Mouse (Mus musculus): Measurements from ENCODE around the gene Hmgb3. TPM values are rescaled to one million over a fixed set of nuclear protein-coding genes. Genes with fewer than 3 reads are reported as not detected.
"Not testable (repeated sequence)": the region's sequence is repeated elsewhere in the genome, so short reads cannot be mapped to it uniquely, and the experiment has no call there.

The Hmgb3 gene
- total RNA-seq (2021), result 10 to 100 TPM in 1 of 2 experiments, 1 to 10 TPM in 1; 9.8 to 10.5 TPM
- long read RNA-seq, experiment 1, transcript Hmgb3-204 (5 exons, 1,743 nt), result major isoform, 11 of 19 reads
- long read RNA-seq, experiment 1, transcript Hmgb3-202 (5 exons, 1,571 nt), result minor isoform, 5 of 19 reads
- long read RNA-seq, experiment 1, partial matches to known transcripts, result 1 of 19 reads
- long read RNA-seq, experiment 1, other reads (novel, unspliced or antisense), result 2 of 19 reads
- long read RNA-seq, experiment 2, transcript Hmgb3-202 (5 exons, 1,571 nt), result major isoform, 11 of 24 reads
- long read RNA-seq, experiment 2, transcript Hmgb3-204 (5 exons, 1,743 nt), result minor isoform, 8 of 24 reads
- long read RNA-seq, experiment 2, partial matches to known transcripts, result 0 of 24 reads
- long read RNA-seq, experiment 2, other reads (novel, unspliced or antisense), result 4 of 24 reads

DNA sequence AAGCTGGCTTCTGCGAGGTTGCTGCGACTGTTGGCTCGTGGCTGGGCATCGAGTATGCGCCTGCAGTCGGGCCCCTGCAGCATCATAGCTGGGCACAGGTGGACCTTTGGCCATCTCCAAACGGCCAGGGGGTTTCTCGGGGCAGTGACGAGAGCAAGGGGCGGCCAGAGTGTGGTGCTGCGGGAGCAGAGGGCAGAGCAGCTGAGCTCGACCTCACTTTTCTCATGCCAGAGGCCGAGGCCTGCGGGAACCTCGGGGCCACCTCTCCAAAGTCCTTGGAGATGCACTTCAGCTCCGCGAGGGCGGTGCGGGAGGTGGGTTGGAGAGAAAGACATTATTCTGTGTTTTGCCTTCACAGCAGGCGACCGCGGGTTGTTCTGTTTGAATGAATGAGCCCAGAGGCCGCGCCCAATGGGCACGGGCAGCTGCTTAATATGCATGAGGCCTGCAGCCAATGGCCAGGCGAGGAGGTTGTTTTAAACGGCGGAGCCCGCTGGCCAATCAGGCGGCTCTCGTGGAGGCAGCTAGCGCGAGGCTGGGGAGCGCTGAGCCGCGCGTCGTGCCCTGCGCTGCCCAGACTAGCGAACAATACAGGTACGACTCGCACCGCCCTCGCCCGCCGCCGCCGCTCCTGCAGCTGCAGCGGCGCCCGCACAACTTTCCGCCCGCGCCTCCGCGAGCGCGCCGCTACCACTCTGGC lies at the start of gene Hmgb3:
Hmgb3 (plus strand) TSS at position 504 of the 700 bp plus-strand sequence.
- DNase-seq, result peak; percentile 52 to 66
- intact Hi-C loops (cut with DNase I), result no loop called here

DNA sequence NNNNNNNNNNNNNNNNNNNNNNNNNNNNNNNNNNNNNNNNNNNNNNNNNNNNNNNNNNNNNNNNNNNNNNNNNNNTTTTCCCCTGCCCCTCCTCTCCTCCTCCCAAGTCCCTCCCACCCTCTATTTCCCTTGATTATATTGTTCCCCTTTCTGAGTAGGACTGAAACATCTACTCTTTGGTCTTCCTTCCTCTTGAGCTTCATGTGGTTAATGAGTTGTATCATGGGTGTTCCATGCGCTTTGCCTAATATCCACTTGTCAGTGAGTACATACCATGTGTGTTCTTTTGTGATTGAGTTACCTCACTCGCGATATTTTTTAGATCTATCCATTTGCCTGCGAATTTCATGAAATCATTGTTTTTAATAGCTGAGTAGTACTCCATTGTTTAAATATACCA lies 49.1 kb upstream of the Hmgb3 start:
- intact Hi-C loops (cut with DNase I); DNase-seq: not testable (repeated sequence)

DNA sequence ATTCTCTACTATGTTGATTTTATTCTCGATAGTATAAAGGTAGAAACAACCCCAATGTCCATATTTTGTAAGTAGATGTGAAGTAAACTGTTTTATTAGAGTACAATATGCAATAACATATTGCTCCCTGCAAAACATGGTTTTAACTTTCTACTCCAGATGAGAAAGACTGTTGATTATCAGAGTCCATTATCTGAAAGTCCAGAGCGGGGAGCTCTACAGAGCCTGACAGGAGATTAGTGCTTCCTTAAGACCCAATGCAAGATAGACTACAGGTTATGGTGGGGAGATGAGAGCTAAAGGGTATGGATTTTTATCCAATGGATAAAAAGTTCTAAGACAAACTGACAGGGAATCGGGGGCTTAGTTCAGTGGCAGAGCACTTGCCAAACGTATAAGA lies 36.5 kb upstream of the Hmgb3 start:
- intact Hi-C loops (cut with DNase I), result no loop called here
- DNase-seq, result no peak

DNA sequence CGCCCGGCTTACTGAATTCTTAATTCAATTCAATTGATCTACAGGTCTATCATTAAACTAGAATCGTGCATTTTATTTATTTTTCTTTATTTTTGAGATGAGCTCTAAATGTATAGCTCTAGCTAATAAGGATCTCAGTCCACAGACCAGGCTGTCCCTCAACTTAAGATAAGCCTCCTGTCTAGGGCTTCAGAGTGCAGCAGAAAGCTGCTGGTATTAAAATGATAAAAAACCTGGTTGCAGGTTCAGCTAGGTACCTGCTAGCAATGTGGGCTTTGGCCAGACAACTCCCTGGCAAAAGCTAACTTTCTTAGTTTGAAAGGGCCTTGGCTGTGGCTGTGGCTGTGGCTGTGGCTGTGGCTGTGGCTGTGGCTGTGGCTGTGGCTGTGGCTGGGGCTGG lies 32.8 kb upstream of the Hmgb3 start:
- intact Hi-C loops (cut with DNase I), result no loop called here
- no peak for DNase-seq

DNA sequence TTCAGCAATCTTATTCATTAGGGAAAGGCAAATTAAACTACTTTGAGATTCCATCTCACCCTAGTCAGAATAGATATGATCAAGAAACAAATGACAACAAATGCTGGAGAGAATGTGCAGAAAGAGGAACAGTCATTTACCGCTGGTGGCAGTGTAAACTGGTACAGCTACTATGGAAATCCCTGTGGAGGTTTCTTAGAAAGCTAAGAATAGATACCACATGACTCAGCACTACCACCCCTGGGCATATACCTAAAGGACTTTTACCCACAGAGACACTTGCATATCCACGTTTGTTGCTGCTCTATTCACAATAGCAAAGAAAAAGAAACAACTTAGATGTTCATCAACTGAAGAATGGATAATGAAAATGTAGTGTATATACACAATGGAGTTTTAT lies 31.4 kb upstream of the Hmgb3 start:
- intact Hi-C loops (cut with DNase I), result no loop called here
- no peak for DNase-seq

DNA sequence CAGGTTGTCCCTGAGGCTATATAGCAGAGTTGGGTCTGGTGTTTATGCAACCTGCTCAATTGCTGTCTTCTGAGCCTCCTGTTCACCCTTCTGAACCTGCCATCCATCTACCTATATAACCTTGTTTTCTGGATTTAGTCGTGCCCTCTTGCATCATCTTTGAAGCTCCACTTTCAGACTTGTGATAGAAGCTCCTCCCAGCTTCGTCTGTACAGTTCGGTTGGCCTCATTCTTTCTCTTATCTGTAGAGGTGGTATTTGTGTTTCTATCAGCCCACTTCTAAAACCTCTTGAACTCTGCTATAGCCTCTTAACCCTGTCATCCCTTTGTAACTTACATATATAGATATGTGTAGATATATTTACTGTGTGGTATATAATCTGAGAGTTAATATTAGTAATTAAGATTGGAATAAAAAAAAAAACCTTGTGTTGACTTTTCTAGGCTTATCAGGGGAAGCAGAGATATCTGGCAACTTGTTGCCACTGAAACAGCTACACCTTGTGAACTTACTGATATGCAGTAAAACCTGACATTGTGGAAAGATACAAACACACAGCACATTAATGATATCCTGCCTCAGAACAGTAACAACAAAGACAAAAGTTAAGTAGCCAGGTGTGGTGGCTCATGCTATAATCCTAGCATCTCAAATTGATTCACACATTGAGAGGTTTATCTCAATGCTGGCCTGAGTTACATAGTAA lies 30.0 kb upstream of the Hmgb3 start:
- DNase-seq, result no peak
- intact Hi-C loops (cut with DNase I), result no loop called here

DNA sequence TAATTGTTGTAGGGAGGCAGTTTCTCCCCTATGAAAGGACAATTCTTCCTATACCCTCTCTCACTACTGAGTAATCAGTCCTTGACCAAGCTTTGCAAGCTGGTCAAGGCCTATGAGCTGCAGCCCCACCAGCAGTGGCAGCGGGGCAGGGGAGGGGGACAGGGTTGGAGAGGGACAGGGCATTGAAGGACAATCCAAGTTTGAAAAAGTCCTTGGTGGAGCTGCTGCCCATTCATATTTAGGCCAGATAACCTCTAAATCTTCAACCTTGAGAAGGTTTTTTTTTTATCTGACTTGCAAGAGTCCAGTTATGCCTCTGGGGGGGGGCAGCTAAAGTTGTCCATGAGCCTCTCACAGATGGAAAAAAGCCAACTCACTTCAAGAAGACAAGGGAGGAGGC lies 28.3 kb upstream of the Hmgb3 start:
- DNase-seq, result no peak
- intact Hi-C loops (cut with DNase I), result no loop called here

DNA sequence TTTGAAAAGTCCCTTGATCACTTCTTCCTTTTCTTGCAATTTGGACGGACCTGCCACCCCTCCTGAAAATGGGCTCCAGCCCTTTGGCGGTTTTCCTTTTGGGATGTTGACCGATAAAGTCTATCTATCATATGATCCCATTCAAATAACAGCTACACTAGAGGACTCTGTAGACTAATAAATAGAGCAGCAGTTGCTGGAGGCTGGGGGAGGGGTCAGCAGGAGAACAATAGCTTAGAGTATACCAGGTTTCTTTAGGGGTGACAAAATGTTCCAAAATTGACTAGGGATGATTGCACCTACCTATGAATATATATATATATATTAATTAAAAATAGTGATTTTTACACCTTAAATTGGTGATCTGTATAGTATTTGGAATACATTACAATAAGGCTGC lies 27.6 kb upstream of the Hmgb3 start:
- intact Hi-C loops (cut with DNase I), result no loop called here
- no peak for DNase-seq

DNA sequence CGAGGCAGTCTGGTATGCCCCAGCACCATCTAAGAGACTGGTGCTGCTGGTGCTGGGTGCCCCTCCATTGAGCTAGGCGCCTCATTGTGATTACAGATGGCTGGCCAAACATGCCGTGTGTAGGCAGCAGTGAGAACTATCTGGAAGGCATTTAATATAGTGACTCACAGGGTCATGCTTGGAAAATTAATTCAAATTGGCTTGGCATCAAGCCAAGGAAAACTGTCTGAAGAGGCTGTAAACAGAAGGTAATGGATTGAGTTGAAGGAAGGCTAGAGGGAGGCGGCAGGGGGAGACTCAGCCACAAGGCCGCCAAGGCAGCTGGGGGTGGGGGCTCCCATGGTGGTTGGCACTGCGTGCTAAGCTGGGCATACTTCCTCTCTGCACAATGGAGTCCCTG lies 27.1 kb upstream of the Hmgb3 start:
- intact Hi-C loops (cut with DNase I), result no loop called here
- DNase-seq, result no peak

DNA sequence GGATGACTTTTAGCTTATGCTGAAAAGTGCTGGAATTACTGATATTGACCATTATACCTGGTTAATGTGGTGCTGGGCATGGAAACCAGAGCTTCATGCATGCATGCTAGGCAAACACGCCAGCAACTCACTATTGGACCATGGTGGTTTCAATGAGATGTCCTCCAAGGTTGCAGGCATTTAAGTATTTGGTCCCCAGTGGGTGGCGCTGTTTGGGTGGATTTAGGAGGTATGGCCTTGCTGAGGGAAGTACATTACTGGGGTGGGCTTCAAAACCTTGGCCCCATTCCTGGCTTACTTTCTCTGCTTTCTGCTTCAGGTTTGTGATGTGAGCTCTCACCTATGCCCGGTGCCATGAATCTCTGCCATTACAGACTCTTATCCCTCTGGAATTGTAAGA lies 23.1 kb upstream of the Hmgb3 start:
- DNase-seq, result no peak
- intact Hi-C loops (cut with DNase I), result no loop called here

DNA sequence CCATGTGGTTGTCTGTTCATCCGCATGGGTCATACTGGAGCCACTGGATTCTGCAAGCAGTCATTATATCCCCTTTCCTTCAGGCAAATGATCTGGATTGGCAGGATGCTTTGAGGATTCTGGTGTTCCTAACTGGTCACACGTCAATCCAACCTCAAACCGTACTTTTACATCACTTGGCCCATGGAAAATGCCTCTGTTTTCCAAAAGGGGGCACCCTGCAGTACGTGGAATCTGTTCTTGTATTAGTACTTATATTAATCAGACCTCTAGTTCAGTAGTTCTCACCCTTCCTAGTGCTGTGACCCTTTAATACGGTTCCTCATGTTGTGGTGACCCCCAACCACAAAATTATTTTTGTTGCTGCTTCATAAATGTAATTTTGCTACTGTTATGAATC lies 21.6 kb upstream of the Hmgb3 start:
- intact Hi-C loops (cut with DNase I), result no loop called here
- DNase-seq, result no peak

DNA sequence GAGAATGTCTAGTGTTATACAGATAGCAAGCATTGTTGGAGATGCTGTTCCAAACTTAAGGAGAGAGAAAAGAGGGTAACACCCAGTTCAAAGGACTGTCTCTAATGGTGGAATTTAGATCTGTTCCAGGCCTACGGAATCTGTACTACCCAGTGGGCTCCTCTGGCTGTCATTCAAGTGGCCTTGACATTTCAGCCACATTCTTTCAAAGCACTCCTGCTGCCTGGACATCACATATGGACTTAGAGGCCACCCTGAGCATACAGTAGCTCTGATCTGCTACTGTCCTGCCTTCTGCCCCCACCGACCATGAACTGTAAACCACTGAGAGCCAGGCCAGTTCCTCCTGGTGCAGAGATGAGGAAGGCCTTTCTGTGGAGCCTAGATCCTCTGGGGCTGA lies 17.9 kb upstream of the Hmgb3 start:
- intact Hi-C loops (cut with DNase I), result no loop called here
- DNase-seq, result no peak

DNA sequence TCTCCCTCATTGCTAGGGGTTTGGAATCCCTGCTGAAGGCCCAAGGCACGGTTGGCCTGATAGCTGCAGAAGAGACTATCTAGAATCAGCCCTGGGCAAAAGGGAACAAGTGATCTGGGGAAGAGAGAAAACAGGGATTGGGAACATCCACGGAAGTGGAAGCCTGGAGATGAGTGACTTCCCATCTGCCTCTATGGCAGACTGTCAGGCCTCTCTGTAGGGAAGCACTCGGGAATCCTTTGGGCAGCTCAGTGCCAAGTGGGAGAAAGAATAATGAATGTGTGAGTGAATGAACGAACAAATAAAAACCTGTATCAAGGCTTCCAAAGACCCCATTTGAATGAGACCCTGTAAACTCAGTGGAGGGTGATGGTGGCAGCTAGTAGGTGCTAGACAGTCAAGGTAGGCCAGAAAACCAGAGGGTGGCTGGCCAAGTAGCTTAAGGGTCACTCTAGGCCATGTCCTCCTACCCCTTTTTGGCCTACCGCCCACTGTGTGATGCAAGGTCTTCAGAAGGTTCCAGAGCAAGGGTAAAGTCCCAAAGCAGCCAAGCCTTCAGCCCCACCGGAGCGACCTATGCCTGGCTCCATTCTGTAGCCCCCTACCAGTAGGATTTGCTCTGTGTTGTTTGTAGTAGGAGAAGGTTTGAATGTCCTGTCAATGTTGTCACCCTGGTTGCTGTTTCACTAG lies 14.8 kb upstream of the Hmgb3 start:
- intact Hi-C loops (cut with DNase I), result no loop called here
- DNase-seq, result no peak

DNA sequence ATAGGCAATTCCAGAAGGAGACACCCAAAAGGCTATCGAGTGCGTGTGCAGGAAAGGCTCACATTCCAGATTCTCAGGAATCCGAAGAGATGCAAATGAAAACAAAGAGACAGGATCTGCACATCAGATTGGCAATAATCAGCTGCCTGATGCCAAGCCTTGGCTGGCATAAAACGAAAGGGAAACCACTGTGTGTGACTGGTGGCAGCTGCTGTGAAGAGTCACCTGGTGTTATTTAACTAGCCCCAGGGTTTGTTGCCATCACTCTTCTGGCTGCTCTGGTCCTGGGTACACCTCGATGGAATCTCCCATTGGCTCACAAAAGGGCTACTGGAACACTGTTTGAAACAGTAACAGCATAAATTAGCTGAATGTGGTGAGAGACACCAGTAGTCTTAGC lies 11.0 kb upstream of the Hmgb3 start:
- intact Hi-C loops (cut with DNase I), result no loop called here

DNA sequence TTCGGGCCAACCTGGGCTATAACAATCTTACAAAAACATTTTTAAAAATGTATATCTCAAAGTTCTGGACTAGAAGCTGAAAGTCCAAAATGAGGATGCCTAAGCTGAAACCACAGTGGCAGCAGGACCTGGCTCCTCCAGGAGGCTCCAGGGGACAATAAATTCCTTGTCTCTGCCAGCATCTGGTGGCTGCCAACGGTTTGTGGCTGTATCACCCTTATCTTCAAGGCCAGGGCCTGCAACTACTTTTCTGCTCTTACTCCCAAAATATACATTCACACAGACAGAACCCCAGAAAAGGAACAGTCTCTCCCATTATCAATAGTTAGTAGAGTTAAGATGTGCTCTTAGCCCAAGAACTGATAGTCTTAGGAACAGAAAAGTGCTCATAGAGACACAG lies 10.6 kb upstream of the Hmgb3 start:
- intact Hi-C loops (cut with DNase I), result no loop called here
- DNase-seq, result no peak

More for the DNA sequence above, 11.0 kb upstream of the Hmgb3 start:
- no peak for DNase-seq

DNA sequence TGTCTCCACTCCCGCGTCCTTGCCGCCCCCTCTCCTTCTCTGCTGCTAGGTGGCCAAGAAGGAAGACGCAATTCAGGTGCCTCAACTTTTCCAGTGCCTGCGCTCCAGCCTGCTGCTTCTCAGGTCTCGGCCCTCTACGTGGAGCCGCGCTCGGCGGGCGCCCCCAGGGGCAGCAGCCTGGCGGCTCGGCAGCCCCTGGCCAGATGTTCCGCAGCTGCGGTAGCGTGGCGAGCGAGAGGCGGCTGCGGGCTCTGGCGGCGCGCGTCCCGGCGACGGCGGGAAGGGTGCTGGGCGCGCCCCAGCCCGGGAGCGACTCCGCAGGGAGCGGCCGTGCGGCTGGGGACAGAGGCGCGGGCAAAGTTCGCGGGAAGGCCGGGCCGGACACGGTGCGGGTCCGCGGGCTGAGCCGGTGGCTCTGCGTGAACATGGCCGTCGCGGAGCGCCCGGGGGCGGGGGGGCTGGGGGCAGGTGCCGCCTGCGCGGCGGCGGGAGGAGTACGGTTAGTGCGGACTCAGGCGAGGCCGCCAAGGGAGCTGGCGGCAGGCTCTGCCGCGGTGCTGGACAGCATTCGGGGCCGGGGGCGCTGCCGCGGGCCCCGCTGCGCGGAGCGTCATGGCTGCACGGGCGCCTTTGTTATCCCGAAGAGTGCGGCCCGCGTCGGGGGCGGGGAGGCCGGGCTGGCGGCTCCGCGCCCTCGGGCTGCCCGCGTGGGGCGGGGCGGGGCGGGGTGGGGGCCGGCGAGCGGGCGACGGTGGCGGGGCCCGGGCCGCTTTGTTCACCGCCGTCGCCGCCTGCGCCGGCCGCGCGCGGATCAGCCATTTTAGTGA lies 610 bp downstream of the Hmgb3 start:
- intact Hi-C loops (cut with DNase I), result no loop called here
- DNase-seq, result peak in 1 of 2 experiments; percentile 11

DNA sequence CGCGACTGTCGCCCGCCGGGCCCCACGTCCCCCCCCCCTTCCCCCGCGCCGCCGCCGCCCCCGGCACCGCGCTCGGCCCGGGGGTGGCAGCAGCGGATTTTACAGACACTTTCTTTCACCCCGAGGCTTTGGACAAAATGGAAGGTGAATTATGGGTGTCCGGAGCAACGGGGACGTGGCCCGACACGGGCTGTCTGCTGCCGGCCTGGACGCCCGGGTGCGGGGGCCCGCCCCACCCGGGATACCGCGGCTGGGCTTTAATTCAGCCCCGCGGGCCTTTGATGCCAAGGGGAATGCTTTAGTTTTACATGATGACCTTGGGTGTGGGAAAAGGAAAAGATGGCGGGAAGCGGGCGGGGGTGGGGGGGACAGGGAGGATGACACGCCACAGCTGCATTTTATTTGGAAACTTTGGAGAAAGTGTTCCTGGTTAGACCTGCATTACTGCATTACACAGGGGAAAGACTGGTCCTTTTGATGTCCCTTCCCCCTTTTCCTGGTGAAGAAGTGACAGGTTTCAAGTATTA lies 1.3 kb downstream of the Hmgb3 start:
- intact Hi-C loops (cut with DNase I), result no loop called here
- DNase-seq, result no peak

DNA sequence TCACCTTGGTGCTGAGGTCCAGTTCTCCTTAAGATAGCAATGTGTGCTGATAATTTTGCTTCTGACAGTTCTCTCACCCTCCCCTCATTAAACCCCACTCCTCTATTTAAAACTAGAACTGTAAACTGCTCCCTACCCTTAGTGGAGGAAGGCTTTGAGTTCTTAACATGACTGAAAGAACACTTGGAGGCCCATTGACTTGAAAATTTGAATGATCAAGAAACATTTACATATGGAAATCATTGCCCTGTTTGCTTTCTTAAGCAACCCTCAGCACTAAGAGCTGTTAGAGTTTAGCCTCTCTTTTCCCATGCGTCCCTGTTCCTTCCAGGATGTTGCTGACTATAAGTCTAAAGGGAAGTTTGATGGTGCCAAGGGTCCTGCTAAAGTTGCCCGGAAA lies 3.6 kb downstream of the Hmgb3 start:
- intact Hi-C loops (cut with DNase I), result no loop called here
- no peak for DNase-seq

DNA sequence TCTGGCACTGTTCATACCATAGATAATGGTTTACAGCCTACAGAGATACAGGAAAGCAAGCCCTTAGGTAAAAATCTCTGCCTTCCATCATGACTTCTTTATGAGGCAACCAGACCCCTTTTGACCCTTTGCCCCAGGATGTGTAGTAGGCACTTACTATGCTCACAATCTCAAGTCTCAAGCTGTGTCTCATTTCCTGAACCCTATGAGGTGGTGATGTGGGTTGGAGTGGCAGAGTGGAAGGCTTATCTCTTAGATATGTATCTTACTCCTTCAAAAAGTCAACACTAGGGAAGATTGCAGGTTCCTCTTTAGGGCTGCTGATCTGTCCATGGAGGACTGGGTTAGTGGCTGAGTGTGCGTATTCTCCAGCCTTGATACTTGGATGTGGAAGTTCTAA lies 5.1 kb downstream of the Hmgb3 start:
- DNase-seq, result no peak
- intact Hi-C loops (cut with DNase I), result no loop called here

Data from gastrocnemius, postnatal 36 days (tissue).